Mouse (Mus musculus) neutrophil, adult 5-6 weeks (primary cell): Measurements from ENCODE around the gene Slco6d1. TPM values are rescaled to one million over a fixed set of nuclear protein-coding genes. Genes with fewer than 3 reads are reported as not detected.
"Not testable (repeated sequence)": the region's sequence is repeated elsewhere in the genome, so short reads cannot be mapped to it uniquely, and the experiment has no call there.

ENCODE experiments used
- ATAC-seq: fragments of 151-379, 151-347 bp; 2 replicates; pipeline ENCODE4 v1.8.0; 2017; ENCODE audit warnings: mild to moderate bottlenecking, moderate TSS enrichment; ENCODE audit not compliant: insufficient number of reproducible peaks, poor library complexity, low FRiP score, severe bottlenecking; ENCODE audit errors: extremely low read depth
- total RNA-seq: library from RNA; stranded (forward); fragments of 200-1000 nt; gene quantifications from 2 replicates; pipeline ENCODE4 v1.2.3, GENCODE M21; 2017

The Slco6d1 gene
- total RNA-seq, result not detected in 2 replicates

DNA sequence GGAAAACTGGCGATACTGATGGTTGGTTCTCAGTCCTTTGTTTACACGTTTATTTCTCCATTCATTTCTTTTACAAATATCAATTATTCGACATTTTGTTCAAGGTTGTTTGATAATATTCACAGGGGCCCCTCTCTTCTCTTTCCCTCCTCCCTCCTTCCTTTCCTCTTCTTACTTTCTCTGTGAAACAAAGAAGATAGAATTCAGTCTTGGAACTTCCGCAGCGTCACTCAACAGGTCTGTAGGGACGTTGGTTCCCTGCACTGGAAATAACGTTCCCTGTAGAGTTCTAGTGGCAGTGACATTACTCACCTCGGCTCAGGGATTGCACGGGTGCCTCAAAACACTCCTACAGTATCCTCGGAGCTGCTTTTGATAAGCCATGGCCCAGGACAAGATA is at the start of gene Slco6d1:
Gene Slco6d1, plus strand, starts transcription at position 301 of the 400 bp plus-strand sequence.
- no peak for ATAC-seq

GRCm38 (mm10) chr1:98392001-98392400 is 28.9 kb upstream of the Slco6d1 start:
- no peak for ATAC-seq

DNA sequence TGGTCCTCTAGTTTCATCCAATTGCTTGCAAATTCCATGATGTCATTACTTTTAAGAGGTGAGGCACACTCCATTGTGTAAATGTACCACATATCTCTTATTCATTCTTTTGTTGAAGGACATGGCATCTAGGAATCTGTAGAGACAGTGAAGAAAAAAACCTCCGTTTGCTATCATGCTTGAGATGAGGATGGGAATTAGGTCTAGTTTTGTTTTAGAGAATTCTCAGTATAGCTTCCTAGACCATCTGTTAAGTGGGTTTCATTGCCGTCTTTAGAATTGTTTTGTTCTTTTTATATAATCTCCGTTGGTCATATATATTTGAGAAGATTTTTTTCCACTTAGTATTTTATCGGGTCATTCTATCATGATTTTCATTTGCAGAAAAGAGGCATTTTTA is 27.0 kb downstream of the Slco6d1 start:
- ATAC-seq, result no peak

GRCm38 (mm10) chr1:98459224-98459623 is 38.3 kb downstream of the Slco6d1 start:
- 0 out of 2 replicates have a peak, but pooled peaks have one; percentile 48 for ATAC-seq

- not testable (repeated sequence) for ATAC-seq
These were observed 55.5 kb downstream of the Slco6d1 start for GRCm38 (mm10) chr1:98476381-98476780.

GRCm38 (mm10) chr1:98479243-98479642 is 58.3 kb downstream of the Slco6d1 start:
- ATAC-seq, result no peak

- ATAC-seq, result no peak
These were observed 85.1 kb downstream of the Slco6d1 start for GRCm38 (mm10) chr1:98505982-98506381.

GRCm38 (mm10) chr1:98522977-98523376 is 102.1 kb downstream of the Slco6d1 start:
- ATAC-seq, result no peak

GRCm38 (mm10) chr1:98523537-98523936 is 102.6 kb downstream of the Slco6d1 start:
- no peak for ATAC-seq

DNA sequence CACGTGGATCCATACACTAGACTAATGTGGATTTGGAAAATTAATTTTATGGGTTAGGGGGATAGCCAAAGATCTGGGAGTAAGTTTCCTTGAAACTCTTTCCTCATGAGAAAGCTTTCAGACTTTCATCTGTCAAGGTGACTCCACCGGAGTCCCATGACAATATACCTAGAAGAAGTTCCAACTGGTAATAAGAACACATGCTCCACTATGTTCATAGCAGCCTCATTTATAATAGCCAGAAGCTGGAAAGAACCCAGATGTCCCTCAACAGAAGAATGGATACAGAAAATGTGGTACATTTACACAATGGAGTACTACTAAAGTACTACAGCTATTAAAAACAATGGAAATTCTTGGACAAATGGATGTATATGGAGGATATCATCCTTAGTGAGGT is 107.4 kb downstream of the Slco6d1 start:
- not testable (repeated sequence) for ATAC-seq

DNA sequence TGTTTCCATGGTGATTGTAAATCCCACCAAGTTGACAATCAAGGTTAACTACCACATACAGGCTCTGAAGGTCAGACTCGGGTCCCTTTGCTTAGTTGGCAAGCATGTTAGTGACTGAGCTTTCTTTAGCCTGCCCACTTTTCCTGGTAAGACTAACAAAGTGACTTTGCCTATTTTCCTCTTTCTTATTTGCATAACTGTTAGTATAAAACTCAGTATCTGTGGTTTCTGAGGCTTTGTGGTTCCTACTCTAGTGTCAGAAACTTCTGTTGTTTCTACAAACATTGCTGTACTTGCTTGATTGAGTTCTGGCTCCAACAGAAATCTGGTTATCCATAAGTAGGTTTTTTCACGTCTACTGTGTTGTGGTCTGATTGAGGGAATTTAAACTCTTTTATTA is 124.4 kb downstream of the Slco6d1 start:
- ATAC-seq, result no peak

GRCm38 (mm10) chr1:98554388-98554787 is 133.5 kb downstream of the Slco6d1 start:
- ATAC-seq, result no peak

DNA sequence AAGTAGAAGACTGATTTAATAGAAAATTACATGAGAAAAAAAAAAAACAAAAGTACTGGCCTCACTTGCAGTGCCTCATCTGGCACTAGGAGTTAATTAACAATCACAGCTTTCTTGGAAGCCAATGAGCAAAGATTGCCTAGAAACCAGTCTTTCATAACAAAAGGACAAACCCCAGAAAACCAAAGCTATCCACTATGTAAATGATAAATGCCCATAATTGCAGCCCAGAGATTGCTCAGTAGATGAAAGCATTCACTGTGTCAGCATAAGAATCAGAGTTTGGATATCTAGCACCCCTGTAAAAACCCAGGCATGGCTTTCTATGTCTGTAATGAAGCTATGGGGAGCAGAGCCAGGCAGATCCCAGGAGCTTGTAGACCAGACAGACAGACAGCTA is 144.8 kb downstream of the Slco6d1 start:
- ATAC-seq, result no peak
